Mouse (Mus musculus) liver, adult 2 months (tissue): ENCODE measurements around the gene Cyp26c1.

Experiments used
- CTCF ChIP-seq: fragments of 200-500 bp; IDR thresholded peaks from 2 replicates; pipeline ENCODE4 v1.5.1; 2011; ENCODE audit warnings: low read depth, low read length, control low read depth
- POLR2A ChIP-seq: fragments of 200-500 bp; IDR thresholded peaks from 2 replicates; pipeline ENCODE4 v1.6.1; 2011; ENCODE audit warnings: low read length, control low read depth; ENCODE audit not compliant: insufficient read depth; ENCODE audit errors: extremely low read depth

DNA sequence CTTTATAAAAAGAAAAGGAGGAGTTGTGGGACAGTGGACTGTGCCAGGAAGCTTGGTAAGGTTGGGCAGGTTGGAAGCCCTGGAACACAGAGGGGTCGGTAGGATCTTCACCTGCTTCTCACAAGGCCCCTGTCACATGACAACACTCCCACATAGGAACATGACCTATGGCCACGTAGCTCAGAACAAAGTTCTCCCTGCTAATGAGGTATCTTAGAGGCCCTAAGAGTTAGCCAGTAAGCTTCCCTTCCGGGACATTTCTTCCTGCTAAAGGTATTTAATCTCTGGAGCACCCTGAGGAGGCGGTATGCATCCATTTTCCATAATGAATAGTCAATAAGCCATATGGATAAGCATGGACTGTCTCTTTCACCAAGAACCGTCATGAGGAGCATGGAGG is 15.9 kb upstream of the Cyp26c1 start:
- TF ChIP-seq POLR2A (no peak), CTCF (no peak)
